Mouse (Mus musculus) limb, embryonic 15.5 days (tissue): ENCODE results near the gene Nemp2. TPM values are rescaled to one million over a fixed set of nuclear protein-coding genes. Genes with fewer than 3 reads are reported as not detected.

Experiments used
- ATAC-seq: fragments of 200-750 bp; cut with Nextera tagmentation; 2 replicates; pipeline ENCODE4 v1.8.0; 2017; ENCODE audit warnings: low read depth, moderate TSS enrichment; ENCODE audit not compliant: insufficient number of reproducible peaks, low FRiP score, low TSS enrichment
- H3K27ac ChIP-seq: fragments of 300-500 bp; sonication (generic); 2 replicates; pipeline ENCODE4 v1.5.1; 2015; ENCODE audit warnings: moderate library complexity, mild to moderate bottlenecking, inconsistent platforms
- H3K27me3 ChIP-seq: fragments of 300-500 bp; sonication (generic); 2 replicates; pipeline ENCODE4 v1.6.1; 2015; ENCODE audit warnings: inconsistent platforms
- H3K36me3 ChIP-seq: fragments of 300-500 bp; sonication (generic); 2 replicates; pipeline ENCODE4 v1.6.1; 2015; ENCODE audit warnings: inconsistent platforms
- H3K4me1 ChIP-seq: fragments of 300-500 bp; sonication (generic); 2 replicates; pipeline ENCODE4 v1.6.1; 2015; ENCODE audit warnings: inconsistent platforms
- H3K4me2 ChIP-seq: fragments of 300-500 bp; sonication (generic); 2 replicates; pipeline ENCODE4 v1.6.1; 2015; ENCODE audit warnings: mild to moderate bottlenecking, inconsistent platforms
- H3K4me3 ChIP-seq: fragments of 300-500 bp; sonication (generic); 2 replicates; pipeline ENCODE4 v1.5.1; 2015; ENCODE audit warnings: mild to moderate bottlenecking, inconsistent platforms
- H3K9ac ChIP-seq: fragments of 300-500 bp; sonication (generic); 2 replicates; pipeline ENCODE4 v1.6.1; 2015; ENCODE audit warnings: inconsistent platforms
- H3K9me3 ChIP-seq: fragments of 300-500 bp; sonication (generic); 2 replicates; pipeline ENCODE4 v1.6.1; 2016; ENCODE audit warnings: inconsistent platforms
- WGBS: fragments of 180-500 bp; shearing (Covaris S2); methylation state at CpG from one replicate; pipeline ENCODE4 v1.1.7; 2015; 5-methylcytosine and 5-hydroxymethylcytosine counted together
- polyA plus RNA-seq: library from polyadenylated mRNA; unstranded; fragments of >200 nt; fragmentation: Nextera tagmentation; extraction: Ambion mirVana; gene quantifications from 2 replicates; pipeline ENCODE4 v1.2.1, GENCODE M21; 2015

Gene Nemp2
- 7.9 and 8.5 TPM in 2 replicates for polyA plus RNA-seq

DNA sequence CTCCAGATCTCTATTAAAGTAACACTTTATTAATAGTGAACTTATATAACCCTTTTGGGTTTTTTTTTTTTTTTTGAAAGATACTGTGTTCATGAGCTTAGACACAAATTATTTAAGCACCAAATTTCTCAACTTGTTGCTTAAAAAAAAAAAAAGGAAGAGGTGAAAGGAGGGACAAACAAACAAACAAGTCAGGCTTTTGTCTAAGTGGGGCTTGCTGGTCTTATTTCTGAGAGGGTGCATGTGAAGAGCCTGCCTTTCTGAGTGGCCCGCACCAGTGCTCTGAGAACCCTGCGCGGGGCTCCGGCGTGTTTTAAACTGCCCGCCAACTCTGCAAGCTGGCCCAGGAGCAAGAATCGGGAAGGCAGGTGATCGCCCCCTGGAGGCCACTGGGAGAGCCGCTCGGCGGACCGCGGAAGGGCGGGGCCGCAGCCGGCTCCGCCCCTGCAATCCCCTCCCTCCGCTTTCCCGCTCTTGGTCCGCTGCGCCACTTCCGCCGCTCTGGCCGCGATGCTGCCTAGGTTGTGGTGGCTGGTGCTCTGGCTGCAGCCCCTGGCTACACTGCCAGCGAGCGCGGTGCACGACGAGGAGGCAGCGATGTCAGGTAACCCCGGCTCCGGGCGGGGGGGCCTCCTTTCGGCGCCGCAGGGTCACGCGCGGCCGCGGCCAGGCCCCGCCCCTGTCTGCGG lies at the start of gene Nemp2:
Gene Nemp2, plus strand, starts transcription at position 456 of the 689 bp plus-strand sequence.
- peak within 1 kb of the TSS; percentile 91 for H3K27ac ChIP-seq
- under 1% methylated on average over 44 of the region's 44 CpGs for WGBS
- H3K9ac ChIP-seq, result peak within 1 kb of the TSS; percentile 79
- H3K9me3 ChIP-seq, result no peaks in the 10 kb centered on the region
- peaks cover 11% of the 10 kb centered on the region for H3K4me1 ChIP-seq
- H3K4me2 ChIP-seq, result peak within 1 kb of the TSS; percentile 30
- no peaks in the 10 kb centered on the region for H3K27me3 ChIP-seq
- peak; percentile 82 for ATAC-seq
- no peaks in the 10 kb centered on the region for H3K36me3 ChIP-seq
- peak within 1 kb of the TSS; percentile 96 for H3K4me3 ChIP-seq

DNA sequence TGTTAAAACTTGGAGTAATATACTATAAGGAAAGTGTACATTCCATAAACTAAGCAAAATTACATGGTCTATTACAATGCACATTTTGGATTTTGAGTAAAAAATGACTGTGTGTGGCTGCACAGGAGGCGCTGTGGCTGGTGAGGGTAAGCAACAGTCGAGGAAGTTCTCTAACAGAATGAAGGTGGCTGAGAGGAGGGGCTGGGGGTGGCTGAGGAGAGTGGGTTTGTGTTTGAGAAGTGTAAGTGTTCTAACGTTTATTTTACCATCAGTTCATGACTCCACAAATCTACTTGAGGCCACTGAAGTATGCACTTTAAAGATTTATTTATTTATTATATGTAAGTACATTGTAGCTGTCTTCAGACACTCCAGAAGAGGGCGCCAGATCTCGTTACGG lies 48.8 kb upstream of the Nemp2 start:
- Histone ChIP-seq H3K36me3 (no peaks in the 10 kb centered on the region), H3K4me1 (peaks cover 19% of the 10 kb centered on the region), H3K27ac (no peak overlapping the region), H3K9ac (no peak overlapping the region), H3K4me2 (no peak overlapping the region), H3K9me3 (no peaks in the 10 kb centered on the region), H3K4me3 (no peak overlapping the region), H3K27me3 (no peaks in the 10 kb centered on the region)
- no peak for ATAC-seq
- 82% methylated on average over 6 of the region's 6 CpGs for WGBS

DNA sequence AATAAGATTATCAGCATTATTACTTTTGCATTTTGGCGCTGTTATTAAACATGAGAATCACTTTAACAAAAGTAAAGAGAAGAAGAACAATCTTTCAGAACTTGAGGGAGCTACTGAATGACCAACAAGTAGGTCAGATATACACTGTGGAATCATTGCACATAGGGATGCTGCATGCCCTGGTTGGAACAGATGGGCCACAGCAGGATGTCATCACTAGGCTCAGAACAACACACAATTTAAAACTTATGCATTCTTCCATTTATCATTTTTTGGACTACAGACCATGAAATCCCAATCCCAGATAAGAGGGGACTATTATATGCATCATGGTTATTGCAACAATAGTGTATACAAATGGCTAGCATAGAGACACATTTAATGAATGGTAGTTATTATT lies 47.6 kb upstream of the Nemp2 start:
- Histone ChIP-seq H3K36me3 (no peaks in the 10 kb centered on the region), H3K4me2 (no peak overlapping the region), H3K9ac (no peak overlapping the region), H3K4me1 (peaks cover 14% of the 10 kb centered on the region), H3K27ac (no peak overlapping the region), H3K9me3 (no peaks in the 10 kb centered on the region), H3K4me3 (no peak overlapping the region), H3K27me3 (no peaks in the 10 kb centered on the region)
- ATAC-seq, result no peak
- WGBS, result 91% methylated on average over 1 of the region's 1 CpGs

DNA sequence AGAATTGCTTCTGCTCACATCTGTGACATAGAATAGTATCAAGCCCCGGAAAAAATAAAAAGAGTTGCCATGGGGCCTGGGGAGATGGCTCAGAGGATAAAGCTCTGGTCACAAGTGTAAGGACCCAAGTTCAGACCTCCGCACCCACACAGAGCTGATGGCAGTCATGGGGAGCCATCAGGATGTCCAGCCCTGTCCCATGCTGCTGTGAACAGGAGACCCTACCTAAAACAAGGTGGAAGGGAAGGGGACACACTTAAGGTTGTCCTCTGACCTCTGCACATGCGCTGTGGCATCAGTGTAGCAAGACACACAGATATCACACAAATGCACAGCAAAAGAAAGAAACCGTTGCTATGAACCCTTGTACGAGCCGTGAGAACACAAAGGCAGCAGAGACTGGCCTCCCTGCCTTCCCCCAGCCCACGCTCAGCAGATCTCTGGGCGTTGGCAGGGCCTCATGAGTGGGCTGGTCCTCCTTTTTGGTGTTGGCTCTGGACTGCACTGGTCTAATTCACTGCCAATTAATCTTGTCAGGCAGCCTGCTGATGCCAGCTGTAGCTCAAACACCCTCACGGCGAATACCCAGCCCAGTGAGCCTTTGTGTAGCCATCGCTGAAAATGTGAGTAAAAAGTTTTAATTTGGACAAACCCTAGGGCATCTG lies 33.4 kb upstream of the Nemp2 start:
- no peak overlapping the region for H3K27ac ChIP-seq

DNA sequence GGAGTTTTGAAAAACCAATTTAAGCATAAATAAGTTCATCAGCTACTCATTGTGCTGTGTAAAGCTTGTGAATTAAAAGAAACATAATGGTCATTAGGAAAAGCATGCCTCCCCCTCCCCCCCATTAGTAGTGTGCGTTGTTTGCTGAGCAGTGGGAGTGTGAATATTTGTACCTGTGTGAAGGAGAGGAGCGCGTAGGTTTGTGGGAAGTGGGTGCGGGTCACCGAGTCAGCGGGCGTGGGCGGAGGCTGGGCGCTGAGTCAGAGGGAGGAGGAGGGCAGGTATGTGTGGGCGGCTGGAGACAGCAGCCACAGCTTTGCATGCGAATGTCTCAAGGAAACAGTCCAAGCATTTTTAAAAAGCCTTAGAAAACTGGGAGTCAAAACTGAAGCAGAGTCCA lies 32.7 kb upstream of the Nemp2 start:
- no peak overlapping the region for H3K27ac ChIP-seq
- H3K9me3 ChIP-seq, result no peaks in the 10 kb centered on the region
- 43% methylated on average over 11 of the region's 11 CpGs for WGBS
- H3K4me1 ChIP-seq, result peaks cover 7% of the 10 kb centered on the region
- no peak overlapping the region for H3K9ac ChIP-seq
- H3K27me3 ChIP-seq, result no peaks in the 10 kb centered on the region
- no peak for ATAC-seq
- H3K4me3 ChIP-seq, result no peak overlapping the region
- H3K4me2 ChIP-seq, result peak overlapping the region; percentile 34
- no peaks in the 10 kb centered on the region for H3K36me3 ChIP-seq

More for the DNA sequence above, 33.4 kb upstream of the Nemp2 start:
- 0 out of 2 replicates have a peak overlapping the region, but pooled peaks have one; percentile 10 for H3K4me2 ChIP-seq
- H3K4me1 ChIP-seq, result peaks cover 7% of the 10 kb centered on the region
- no peak overlapping the region; the same call in 1 of the 2 replicates for H3K9ac ChIP-seq
- no peak overlapping the region for H3K4me3 ChIP-seq
- H3K36me3 ChIP-seq, result no peaks in the 10 kb centered on the region
- no peaks in the 10 kb centered on the region for H3K27me3 ChIP-seq
- H3K9me3 ChIP-seq, result no peaks in the 10 kb centered on the region
- no peak for ATAC-seq
- 50% methylated on average over 11 of the region's 11 CpGs for WGBS

DNA sequence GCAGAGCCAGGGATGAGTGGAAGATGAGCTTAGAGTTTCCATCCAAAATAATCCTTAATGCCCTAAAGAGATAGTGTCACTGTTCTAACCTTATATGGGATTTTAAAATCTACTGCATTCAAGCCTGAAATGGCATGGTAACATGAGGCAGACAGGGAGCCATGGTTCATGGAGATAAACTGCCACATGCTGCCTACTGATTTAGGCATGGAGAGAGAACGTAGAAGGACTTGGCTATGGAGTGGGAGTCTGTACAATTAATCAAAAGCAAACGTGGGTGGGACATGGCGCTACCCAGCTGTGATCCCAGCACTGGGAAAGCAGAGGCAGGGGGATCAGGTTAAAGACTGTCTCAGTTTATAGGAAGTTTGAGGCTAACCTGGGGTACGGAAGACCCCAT lies 32.1 kb upstream of the Nemp2 start:
- H3K27ac ChIP-seq, result no peak overlapping the region
- H3K4me1 ChIP-seq, result peaks cover 7% of the 10 kb centered on the region
- no peak overlapping the region for H3K4me2 ChIP-seq
- H3K4me3 ChIP-seq, result no peak overlapping the region
- 61% methylated on average over 4 of the region's 4 CpGs for WGBS
- no peak overlapping the region for H3K9ac ChIP-seq
- H3K36me3 ChIP-seq, result no peaks in the 10 kb centered on the region
- no peaks in the 10 kb centered on the region for H3K9me3 ChIP-seq
- no peaks in the 10 kb centered on the region for H3K27me3 ChIP-seq
- ATAC-seq, result no peak

DNA sequence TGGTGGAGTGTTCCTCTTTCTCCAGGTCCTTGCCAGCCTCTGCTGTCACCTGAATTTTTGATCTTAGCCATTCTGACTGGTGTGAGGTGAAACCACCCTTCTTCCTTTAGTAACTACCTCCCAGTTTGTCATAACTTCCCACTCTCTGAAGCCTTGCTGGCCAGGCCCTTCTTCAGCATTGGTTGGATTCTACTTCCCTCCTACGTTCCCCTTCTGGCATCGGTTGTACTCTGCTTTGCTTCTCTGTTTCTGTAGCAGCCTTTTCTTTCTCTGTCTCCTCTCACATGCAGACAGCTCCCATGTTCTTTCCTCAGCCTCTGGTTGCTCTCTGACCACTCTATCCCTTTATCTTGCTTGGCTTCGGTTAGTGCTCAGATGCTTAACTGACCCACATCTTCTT lies 29.0 kb upstream of the Nemp2 start:
- Histone ChIP-seq H3K36me3 (no peaks in the 10 kb centered on the region), H3K9me3 (no peaks in the 10 kb centered on the region), H3K4me1 (peaks cover 7% of the 10 kb centered on the region), H3K27me3 (no peaks in the 10 kb centered on the region), H3K4me2 (no peak overlapping the region), H3K9ac (no peak overlapping the region), H3K27ac (no peak overlapping the region), H3K4me3 (no peak overlapping the region)
- no peak for ATAC-seq
- WGBS, result 94% methylated on average over 3 of the region's 3 CpGs

DNA sequence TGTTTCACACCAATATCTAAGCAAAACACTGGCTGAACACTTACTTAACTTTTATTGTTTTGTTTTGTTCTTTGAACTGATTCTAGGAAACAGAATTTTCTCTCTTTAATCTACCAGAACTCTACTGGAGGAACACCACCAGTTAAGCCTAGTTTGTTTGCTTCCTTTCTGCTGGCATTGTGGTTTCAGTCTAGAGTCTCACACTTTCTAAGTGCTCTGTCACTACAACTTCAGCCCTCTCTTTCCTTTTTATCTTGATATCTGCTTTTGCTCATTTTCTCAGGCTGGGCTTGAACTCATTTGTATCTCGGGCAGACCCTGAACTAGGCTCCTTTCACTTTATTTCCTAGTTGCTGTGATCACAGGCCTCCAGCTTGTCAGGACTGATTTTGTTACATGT lies 22.8 kb upstream of the Nemp2 start:
- no peak for ATAC-seq

DNA sequence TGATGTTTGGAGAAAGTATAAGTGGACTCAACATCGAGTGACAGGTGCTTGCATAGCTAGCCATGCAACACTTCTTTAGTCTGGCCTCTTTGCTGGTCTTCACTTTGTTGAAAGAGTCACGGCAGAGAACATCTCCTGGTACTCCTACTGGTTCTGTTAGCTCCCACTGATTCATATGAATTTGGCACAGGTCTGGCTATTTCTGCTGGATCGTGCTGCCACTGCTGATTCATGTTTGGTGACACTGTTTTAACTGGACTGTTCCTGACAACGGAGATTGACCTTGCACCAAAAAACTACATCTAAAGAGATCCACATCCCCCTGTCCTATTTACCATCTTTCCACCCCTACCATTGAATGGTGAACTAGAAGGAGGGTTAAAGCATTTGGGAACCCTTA lies 22.0 kb upstream of the Nemp2 start:
- no peak for ATAC-seq
- WGBS, result 87% methylated on average over 4 of the region's 4 CpGs

More for the DNA sequence above, 22.8 kb upstream of the Nemp2 start:
- no peaks in the 10 kb centered on the region for H3K9me3 ChIP-seq
- WGBS, result 78% methylated on average over 1 of the region's 1 CpGs
- H3K9ac ChIP-seq, result no peak overlapping the region
- no peaks in the 10 kb centered on the region for H3K4me1 ChIP-seq
- H3K27me3 ChIP-seq, result no peaks in the 10 kb centered on the region
- H3K36me3 ChIP-seq, result no peaks in the 10 kb centered on the region
- no peak overlapping the region for H3K4me3 ChIP-seq
- no peak overlapping the region for H3K4me2 ChIP-seq
- no peak overlapping the region for H3K27ac ChIP-seq

DNA sequence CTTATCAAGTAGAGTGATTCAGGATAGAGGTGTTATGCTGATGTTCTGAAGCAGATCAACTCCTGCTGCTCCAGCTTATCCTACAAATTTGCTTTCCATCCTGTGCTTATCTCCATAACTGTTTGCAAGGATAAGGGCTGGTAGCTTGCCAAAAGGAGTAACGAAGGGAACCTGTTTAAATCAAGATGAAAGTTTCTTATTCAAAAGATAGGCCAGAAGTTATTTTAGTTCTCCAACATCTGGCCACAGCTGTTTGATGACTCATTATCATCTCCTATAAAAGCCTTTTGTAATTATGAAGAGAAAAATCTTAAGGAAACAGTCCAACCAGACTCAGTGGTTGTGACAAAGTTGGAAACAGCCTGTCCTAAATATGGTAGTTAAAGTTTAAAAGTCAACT lies 12.3 kb upstream of the Nemp2 start:
- Histone ChIP-seq H3K27me3 (no peaks in the 10 kb centered on the region), H3K4me3 (no peak overlapping the region), H3K9ac (no peak overlapping the region), H3K27ac (no peak overlapping the region), H3K4me1 (no peaks in the 10 kb centered on the region), H3K4me2 (no peak overlapping the region), H3K36me3 (no peaks in the 10 kb centered on the region), H3K9me3 (no peaks in the 10 kb centered on the region)
- 39% methylated on average over 1 of the region's 1 CpGs for WGBS
- no peak for ATAC-seq

More for the DNA sequence above, 22.0 kb upstream of the Nemp2 start:
- Histone ChIP-seq H3K27ac (no peak overlapping the region), H3K27me3 (no peaks in the 10 kb centered on the region), H3K9ac (no peak overlapping the region), H3K9me3 (no peaks in the 10 kb centered on the region), H3K4me1 (no peaks in the 10 kb centered on the region), H3K4me3 (no peak overlapping the region), H3K4me2 (no peak overlapping the region), H3K36me3 (no peaks in the 10 kb centered on the region)

DNA sequence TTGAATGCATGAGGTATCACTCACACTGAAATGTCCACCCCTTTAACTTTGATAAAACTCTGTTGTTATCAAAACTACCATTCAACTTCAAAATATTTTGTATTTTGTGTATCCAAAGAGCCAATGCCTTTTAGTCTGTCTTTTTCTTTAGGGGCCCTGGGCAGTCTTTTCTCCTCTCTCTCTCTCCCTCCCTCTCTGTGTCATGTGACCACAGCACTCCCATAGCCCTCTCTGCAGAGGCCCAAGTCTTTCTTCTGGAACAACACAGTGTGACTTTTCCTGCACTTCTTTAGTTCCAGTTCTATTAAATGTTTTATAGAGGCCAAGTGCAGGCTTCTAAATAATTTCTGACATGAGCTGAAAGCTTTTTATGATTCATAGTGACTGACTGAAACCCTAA lies 10.1 kb upstream of the Nemp2 start:
- Histone ChIP-seq H3K27ac (no peak overlapping the region), H3K27me3 (no peaks in the 10 kb centered on the region), H3K4me1 (no peaks in the 10 kb centered on the region), H3K9me3 (no peaks in the 10 kb centered on the region), H3K4me3 (no peak overlapping the region), H3K9ac (no peak overlapping the region), H3K4me2 (no peak overlapping the region), H3K36me3 (no peaks in the 10 kb centered on the region)
- no peak for ATAC-seq

DNA sequence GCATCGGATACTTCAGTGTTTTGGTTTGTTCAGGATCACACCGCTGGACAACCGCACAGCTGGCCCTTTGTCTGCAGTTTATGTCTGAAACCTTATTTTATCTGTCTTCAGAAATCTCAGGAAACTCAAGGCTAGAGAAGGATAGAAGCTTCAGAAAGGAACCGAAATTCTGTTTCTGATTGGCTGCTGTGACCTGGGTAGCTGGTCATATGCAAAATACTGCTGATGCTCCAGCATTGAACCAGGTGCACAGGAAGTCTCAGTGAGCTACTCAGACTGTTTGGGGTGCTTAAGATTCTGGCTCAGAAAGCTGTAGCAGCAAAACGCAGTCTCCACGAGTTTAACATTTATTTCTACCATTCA lies 415 bp downstream of the Nemp2 start:
- peak; percentile 50; the same call in 1 of the 2 replicates for ATAC-seq
- Histone ChIP-seq H3K27ac (peak overlapping the region; percentile 91), H3K27me3 (no peaks in the 10 kb centered on the region), H3K36me3 (no peaks in the 10 kb centered on the region), H3K9ac (peak overlapping the region; percentile 79), H3K4me1 (peaks cover 11% of the 10 kb centered on the region), H3K4me3 (peak overlapping the region; percentile 96), H3K4me2 (peak overlapping the region; percentile 30), H3K9me3 (no peaks in the 10 kb centered on the region)
- WGBS, result under 1% methylated on average over 6 of the region's 6 CpGs
